Mouse (Mus musculus): ENCODE results near the gene Zbtb41. TPM values are rescaled to one million over a fixed set of nuclear protein-coding genes. Genes with fewer than 3 reads are reported as not detected.
"Not testable (repeated sequence)": the region's sequence is repeated elsewhere in the genome, so short reads cannot be mapped to it uniquely, and the experiment has no call there.

The Zbtb41 gene
- 10.5 and 10.9 TPM in 2 replicates for polyA plus RNA-seq (2015; fragmentation: Nextera tagmentation; extraction: Ambion mirVana)

GRCm38 (mm10) chr1:139421875-139422791 is at the start of gene Zbtb41:
Gene Zbtb41 (plus strand): TSS chr1:139422288.
- H3K9me3 ChIP-seq (replicated peaks), result no peaks in the 10 kb centered on the region
- peak within 1 kb of the TSS; percentile 77 for H3K4me3 ChIP-seq (replicated peaks)
- no peaks in the 10 kb centered on the region for H3K27me3 ChIP-seq (replicated peaks)
- H3K4me1 ChIP-seq, result peaks cover 40% of the 10 kb centered on the region
- under 1% methylated on average over 62 of the region's 88 CpGs for WGBS
- ATAC-seq (ENCODE audit: low FRiP score), result peak; percentile 97
- peak within 1 kb of the TSS; percentile 90 for H3K27ac ChIP-seq (replicated peaks)
- H3K9ac ChIP-seq (replicated peaks), result peak within 1 kb of the TSS; percentile 90
- peak within 1 kb of the TSS; percentile 68 for H3K4me2 ChIP-seq
- no peaks in the 10 kb centered on the region for H3K36me3 ChIP-seq

- Histone ChIP-seq H3K4me2 (peak overlapping the region; percentile 51), H3K36me3 (no peaks in the 10 kb centered on the region), H3K27me3 (replicated peaks) (no peaks in the 10 kb centered on the region), H3K9me3 (replicated peaks) (no peaks in the 10 kb centered on the region), H3K4me1 (peaks cover 13% of the 10 kb centered on the region), H3K27ac (replicated peaks) (no peak overlapping the region), H3K9ac (replicated peaks) (no peak overlapping the region), H3K4me3 (replicated peaks) (peak overlapping the region; percentile 17; the same call in 1 of the 2 replicates)
- ATAC-seq (ENCODE audit: low FRiP score), result no peak
- 12% methylated on average over 6 of the region's 6 CpGs for WGBS
Measured at GRCm38 (mm10) chr1:139375900-139376299, 46.2 kb upstream of the Zbtb41 start.

GRCm38 (mm10) chr1:139376638-139377286 is 45.3 kb upstream of the Zbtb41 start, which contains the start of gene Crb1:
Gene Crb1 (minus strand): TSS chr1:139377100.
- Histone ChIP-seq H3K4me3 (replicated peaks) (peak within 1 kb of the TSS; percentile 27), H3K9me3 (replicated peaks) (no peaks in the 10 kb centered on the region), H3K36me3 (no peaks in the 10 kb centered on the region), H3K27ac (replicated peaks) (no peak within 1 kb of the TSS; the same call in 1 of the 2 replicates), H3K27me3 (replicated peaks) (no peaks in the 10 kb centered on the region), H3K4me2 (peak within 1 kb of the TSS; percentile 51), H3K4me1 (peaks cover 13% of the 10 kb centered on the region), H3K9ac (replicated peaks) (peak within 1 kb of the TSS; percentile 37; the same call in 1 of the 2 replicates)
- 7% methylated on average over 5 of the region's 5 CpGs for WGBS
- ATAC-seq (ENCODE audit: low FRiP score), result peak; percentile 79

GRCm38 (mm10) chr1:139378861-139379620 is 43.0 kb upstream of the Zbtb41 start:
- no peak overlapping the region for H3K9ac ChIP-seq (replicated peaks)
- no peak overlapping the region for H3K27ac ChIP-seq (replicated peaks)
- H3K4me1 ChIP-seq, result peaks cover 13% of the 10 kb centered on the region
- H3K4me2 ChIP-seq, result no peak overlapping the region
- no peak overlapping the region for H3K4me3 ChIP-seq (replicated peaks)
- H3K9me3 ChIP-seq (replicated peaks), result no peaks in the 10 kb centered on the region
- ATAC-seq (ENCODE audit: low FRiP score), result 0 out of 2 replicates have a peak, but pooled peaks have one; percentile 39
- H3K36me3 ChIP-seq, result no peaks in the 10 kb centered on the region
- WGBS, result 34% methylated on average over 11 of the region's 11 CpGs
- no peaks in the 10 kb centered on the region for H3K27me3 ChIP-seq (replicated peaks)

- H3K4me1 ChIP-seq, result peaks cover 13% of the 10 kb centered on the region
- H3K36me3 ChIP-seq, result no peaks in the 10 kb centered on the region
- no peak overlapping the region for H3K27ac ChIP-seq (replicated peaks)
- no peak overlapping the region for H3K4me2 ChIP-seq
- H3K4me3 ChIP-seq (replicated peaks), result no peak overlapping the region
- no peak for ATAC-seq (ENCODE audit: low FRiP score)
- H3K9ac ChIP-seq (replicated peaks), result no peak overlapping the region
- H3K27me3 ChIP-seq (replicated peaks), result no peaks in the 10 kb centered on the region
- no peaks in the 10 kb centered on the region for H3K9me3 ChIP-seq (replicated peaks)
- WGBS, result 43% methylated on average over 4 of the region's 4 CpGs
Measured at GRCm38 (mm10) chr1:139379621-139379984, 42.5 kb upstream of the Zbtb41 start.

- H3K27ac ChIP-seq (replicated peaks), result no peak overlapping the region
- H3K4me1 ChIP-seq, result 0 out of 2 replicates have a peak, but pooled peaks cover 3% of the 10 kb centered on the region
- no peak overlapping the region for H3K4me3 ChIP-seq (replicated peaks)
- WGBS, result 15% methylated on average over 2 of the region's 2 CpGs
- no peak overlapping the region for H3K4me2 ChIP-seq
- no peaks in the 10 kb centered on the region for H3K36me3 ChIP-seq
- no peaks in the 10 kb centered on the region for H3K27me3 ChIP-seq (replicated peaks)
- no peak for ATAC-seq (ENCODE audit: low FRiP score)
- no peaks in the 10 kb centered on the region for H3K9me3 ChIP-seq (replicated peaks)
- H3K9ac ChIP-seq (replicated peaks), result no peak overlapping the region
Measured at GRCm38 (mm10) chr1:139391747-139392146, 30.3 kb upstream of the Zbtb41 start.

GRCm38 (mm10) chr1:139396589-139396988 is 25.5 kb upstream of the Zbtb41 start:
- WGBS, result 67% methylated on average over 1 of the region's 1 CpGs
- no peaks in the 10 kb centered on the region for H3K36me3 ChIP-seq
- no peak overlapping the region for H3K4me3 ChIP-seq (replicated peaks)
- 0 out of 2 replicates have a peak, but pooled peaks cover 3% of the 10 kb centered on the region for H3K4me1 ChIP-seq
- no peaks in the 10 kb centered on the region for H3K27me3 ChIP-seq (replicated peaks)
- H3K9me3 ChIP-seq (replicated peaks), result no peaks in the 10 kb centered on the region
- no peak overlapping the region for H3K4me2 ChIP-seq
- ATAC-seq (ENCODE audit: low FRiP score), result no peak
- H3K27ac ChIP-seq (replicated peaks), result no peak overlapping the region
- H3K9ac ChIP-seq (replicated peaks), result no peak overlapping the region

GRCm38 (mm10) chr1:139405766-139406165 is 16.3 kb upstream of the Zbtb41 start:
- Histone ChIP-seq H3K9ac (replicated peaks) (no peak overlapping the region), H3K4me3 (replicated peaks) (no peak overlapping the region), H3K4me1 (no peaks in the 10 kb centered on the region), H3K9me3 (replicated peaks) (no peaks in the 10 kb centered on the region), H3K27me3 (replicated peaks) (no peaks in the 10 kb centered on the region), H3K4me2 (no peak overlapping the region), H3K27ac (replicated peaks) (no peak overlapping the region), H3K36me3 (no peaks in the 10 kb centered on the region)
- ATAC-seq (ENCODE audit: low FRiP score), result no peak

- 59% methylated on average over 5 of the region's 5 CpGs for WGBS
Measured at GRCm38 (mm10) chr1:139407701-139408100, 14.4 kb upstream of the Zbtb41 start.

GRCm38 (mm10) chr1:139412365-139412764 is 9.7 kb upstream of the Zbtb41 start:
- ATAC-seq (ENCODE audit: low FRiP score); H3K9ac ChIP-seq (replicated peaks); H3K27ac ChIP-seq (replicated peaks); H3K36me3 ChIP-seq; H3K9me3 ChIP-seq (replicated peaks); H3K4me1 ChIP-seq; H3K27me3 ChIP-seq (replicated peaks); H3K4me2 ChIP-seq; H3K4me3 ChIP-seq (replicated peaks): not testable (repeated sequence)
- 94% methylated on average over 2 of the region's 2 CpGs for WGBS

More at GRCm38 (mm10) chr1:139407701-139408100, 14.4 kb upstream of the Zbtb41 start:
- Histone ChIP-seq H3K36me3 (no peaks in the 10 kb centered on the region), H3K27ac (replicated peaks) (no peak overlapping the region), H3K4me3 (replicated peaks) (no peak overlapping the region), H3K27me3 (replicated peaks) (no peaks in the 10 kb centered on the region), H3K4me1 (no peaks in the 10 kb centered on the region), H3K9me3 (replicated peaks) (no peaks in the 10 kb centered on the region), H3K9ac (replicated peaks) (no peak overlapping the region), H3K4me2 (no peak overlapping the region)
- ATAC-seq (ENCODE audit: low FRiP score), result no peak

- Histone ChIP-seq H3K4me3 (replicated peaks) (no peak overlapping the region), H3K9me3 (replicated peaks) (no peaks in the 10 kb centered on the region), H3K27ac (replicated peaks) (no peak overlapping the region), H3K27me3 (replicated peaks) (no peaks in the 10 kb centered on the region), H3K36me3 (no peaks in the 10 kb centered on the region), H3K4me1 (no peaks in the 10 kb centered on the region), H3K4me2 (no peak overlapping the region), H3K9ac (replicated peaks) (no peak overlapping the region)
- ATAC-seq (ENCODE audit: low FRiP score), result no peak
- 80% methylated on average over 3 of the region's 3 CpGs for whole genome bisulfite sequencing
Measured at GRCm38 (mm10) chr1:139413465-139413864, 8.6 kb upstream of the Zbtb41 start.

All from neural tube, embryonic 15.5 days (tissue).